Mouse (Mus musculus): Measurements from ENCODE around the gene Wscd2. TPM values are rescaled to one million over a fixed set of nuclear protein-coding genes. Genes with fewer than 3 reads are reported as not detected.
A peak's percentile ranks its signal among the peaks of the same experiment; 100 is the strongest.

Wscd2 gene
- total RNA-seq, 2 experiments from 2014 or later: 60.6 to 62.5 TPM

- peak; percentile 88 to 92 for DNase-seq (ENCODE audit: low spot score in 2 of 2)
- intact Hi-C loops (cut with DNase I): no loop called here
Observed at GRCm38 (mm10) chr5:113514062-113514461, 23.9 kb downstream of the Wscd2 start.

- no peak for DNase-seq (ENCODE audit: low spot score in 2 of 2)
- intact Hi-C loops (cut with DNase I): no loop called here
Observed at GRCm38 (mm10) chr5:113516119-113516872, 26.2 kb downstream of the Wscd2 start.

GRCm38 (mm10) chr5:113516873-113517336, 26.8 kb downstream of the Wscd2 start:
- DNase-seq (ENCODE audit: low spot score in 2 of 2): no peak
- intact Hi-C loops (cut with DNase I): no loop called here

GRCm38 (mm10) chr5:113517387-113517786, 27.3 kb downstream of the Wscd2 start:
- no peak for DNase-seq (ENCODE audit: low spot score in 2 of 2)
- intact Hi-C loops (cut with DNase I): no loop called here

- DNase-seq (ENCODE audit: low spot score in 2 of 2): no peak
- intact Hi-C loops (cut with DNase I): no loop called here
Observed at GRCm38 (mm10) chr5:113521037-113521436, 30.9 kb downstream of the Wscd2 start.

GRCm38 (mm10) chr5:113538826-113539225, 48.7 kb downstream of the Wscd2 start:
- intact Hi-C loops (cut with DNase I): no loop called here
- DNase-seq (ENCODE audit: low spot score in 2 of 2): no peak

- intact Hi-C loops (cut with DNase I): no loop called here
- DNase-seq (ENCODE audit: low spot score in 2 of 2): no peak
Observed at GRCm38 (mm10) chr5:113539438-113539837, 49.3 kb downstream of the Wscd2 start.

- DNase-seq (ENCODE audit: low spot score in 2 of 2): peak in 1 of 2 experiments; percentile 55
- intact Hi-C loops (cut with DNase I): loop anchor here (10.0 kb wide), 1 partner anchor 45 kb away; the partner anchor contains the start of gene Wscd2
Observed at GRCm38 (mm10) chr5:113539858-113540257, 49.7 kb downstream of the Wscd2 start.

GRCm38 (mm10) chr5:113541196-113541595, 51.1 kb downstream of the Wscd2 start:
- no peak for DNase-seq (ENCODE audit: low spot score in 2 of 2)
- intact Hi-C loops (cut with DNase I): loop anchor here (10.0 kb wide), 1 partner anchor 46 kb away; the partner anchor contains the start of gene Wscd2

GRCm38 (mm10) chr5:113542885-113543476, 52.8 kb downstream of the Wscd2 start:
- intact Hi-C loops (cut with DNase I): loop anchor here (10.0 kb wide), 1 partner anchor 48 kb away; the partner anchor contains the start of gene Wscd2
- DNase-seq (ENCODE audit: low spot score in 2 of 2): no peak

- intact Hi-C loops (cut with DNase I): loop anchor here (10.0 kb wide), 1 partner anchor 53 kb away; the partner anchor contains the start of gene Wscd2
- DNase-seq (ENCODE audit: low spot score in 2 of 2): peak; percentile 63 to 67
Observed at GRCm38 (mm10) chr5:113547949-113548700, 58.0 kb downstream of the Wscd2 start.

GRCm38 (mm10) chr5:113550249-113550648, 60.1 kb downstream of the Wscd2 start:
- intact Hi-C loops (cut with DNase I): no loop called here

GRCm38 (mm10) chr5:113550759-113551158, 60.6 kb downstream of the Wscd2 start:
- intact Hi-C loops (cut with DNase I): no loop called here
- no peak for DNase-seq (ENCODE audit: low spot score in 2 of 2)

More at GRCm38 (mm10) chr5:113550249-113550648, 60.1 kb downstream of the Wscd2 start:
- no peak for DNase-seq (ENCODE audit: low spot score in 2 of 2)

GRCm38 (mm10) chr5:113553402-113553897, 63.3 kb downstream of the Wscd2 start:
- intact Hi-C loops (cut with DNase I): no loop called here
- DNase-seq (ENCODE audit: low spot score in 2 of 2): no peak

- no peak for DNase-seq (ENCODE audit: low spot score in 2 of 2)
- intact Hi-C loops (cut with DNase I): no loop called here
Observed at GRCm38 (mm10) chr5:113554095-113554494, 64.0 kb downstream of the Wscd2 start.

- no peak for DNase-seq (ENCODE audit: low spot score in 2 of 2)
- intact Hi-C loops (cut with DNase I): no loop called here
Observed at GRCm38 (mm10) chr5:113554571-113554970, 64.4 kb downstream of the Wscd2 start.

- intact Hi-C loops (cut with DNase I): no loop called here
Observed at GRCm38 (mm10) chr5:113555684-113556083, 65.6 kb downstream of the Wscd2 start.

GRCm38 (mm10) chr5:113558065-113558464, 67.9 kb downstream of the Wscd2 start:
- intact Hi-C loops (cut with DNase I): no loop called here
- no peak for DNase-seq (ENCODE audit: low spot score in 2 of 2)

More at GRCm38 (mm10) chr5:113555684-113556083, 65.6 kb downstream of the Wscd2 start:
- DNase-seq (ENCODE audit: low spot score in 2 of 2): no peak

- no peak for DNase-seq (ENCODE audit: low spot score in 2 of 2)
- intact Hi-C loops (cut with DNase I): no loop called here
Observed at GRCm38 (mm10) chr5:113559627-113560026, 69.5 kb downstream of the Wscd2 start.

- intact Hi-C loops (cut with DNase I): no loop called here
- no peak for DNase-seq (ENCODE audit: low spot score in 2 of 2)
Observed at GRCm38 (mm10) chr5:113564463-113564862, 74.3 kb downstream of the Wscd2 start.
